Mouse (Mus musculus): ENCODE measurements at regions not wholly inside any gene's neighbourhood (a gene's known extent, or its start where the extent isn't known, plus 50 kb on each side); places are given as distances from the start of the nearest gene placed in this dataset.

- DNase-seq (ENCODE audit: low spot score in 2 of 2): no peak
Observed at GRCm38 (mm10) chr17:79282771-79283170, 72.1 kb downstream of the Cdc42ep3 start.

GRCm38 (mm10) chr17:79273551-79273950 lies 81.3 kb downstream of the Cdc42ep3 start:
- DNase-seq (ENCODE audit: low spot score in 2 of 2): no peak

- no peak for DNase-seq (ENCODE audit: low spot score in 2 of 2)
Observed at GRCm38 (mm10) chr17:79259691-79260090, 95.2 kb downstream of the Cdc42ep3 start.

GRCm38 (mm10) chr17:79246962-79247902 lies 107.7 kb downstream of the Cdc42ep3 start:
- DNase-seq (ENCODE audit: low spot score in 2 of 2): no peak

GRCm38 (mm10) chr17:79244121-79244520 lies 110.8 kb downstream of the Cdc42ep3 start:
- DNase-seq (ENCODE audit: low spot score in 2 of 2): no peak

- DNase-seq (ENCODE audit: low spot score in 2 of 2): no peak
Observed at GRCm38 (mm10) chr17:79243426-79243825, 111.5 kb downstream of the Cdc42ep3 start.

GRCm38 (mm10) chr17:79241489-79241888 lies 113.4 kb downstream of the Cdc42ep3 start:
- DNase-seq (ENCODE audit: low spot score in 2 of 2): no peak

GRCm38 (mm10) chr17:79236244-79236781 lies 118.6 kb downstream of the Cdc42ep3 start:
- no peak for DNase-seq (ENCODE audit: low spot score in 2 of 2)

GRCm38 (mm10) chr17:79230653-79231489 lies 124.0 kb downstream of the Cdc42ep3 start:
- peak; percentile 16 to 21 for DNase-seq (ENCODE audit: low spot score in 2 of 2)

GRCm38 (mm10) chr17:79206563-79206962 lies 148.3 kb downstream of the Cdc42ep3 start:
- DNase-seq (ENCODE audit: low spot score in 2 of 2): no peak

GRCm38 (mm10) chr17:79206111-79206510 lies 148.8 kb downstream of the Cdc42ep3 start:
- no peak for DNase-seq (ENCODE audit: low spot score in 2 of 2)

- DNase-seq (ENCODE audit: low spot score in 2 of 2): no peak
Observed at GRCm38 (mm10) chr17:79199814-79200491, 148.2 kb downstream of the Qpct start.

GRCm38 (mm10) chr17:79191871-79192373 lies 140.2 kb downstream of the Qpct start:
- DNase-seq (ENCODE audit: low spot score in 2 of 2): no peak

- DNase-seq (ENCODE audit: low spot score in 2 of 2): no peak
Observed at GRCm38 (mm10) chr17:79188282-79188681, 136.6 kb downstream of the Qpct start.

GRCm38 (mm10) chr17:79180277-79181130 lies 128.8 kb downstream of the Qpct start:
- no peak for DNase-seq (ENCODE audit: low spot score in 2 of 2)

- no peak for DNase-seq (ENCODE audit: low spot score in 2 of 2)
Observed at GRCm38 (mm10) chr17:79177259-79177658, 125.6 kb downstream of the Qpct start.

GRCm38 (mm10) chr17:79176356-79176755 lies 124.7 kb downstream of the Qpct start:
- DNase-seq (ENCODE audit: low spot score in 2 of 2): no peak

GRCm38 (mm10) chr17:79175381-79175780 lies 123.7 kb downstream of the Qpct start:
- DNase-seq (ENCODE audit: low spot score in 2 of 2): no peak

GRCm38 (mm10) chr17:79172328-79172727 lies 120.6 kb downstream of the Qpct start:
- DNase-seq (ENCODE audit: low spot score in 2 of 2): no peak

GRCm38 (mm10) chr17:79170690-79171089 lies 119.0 kb downstream of the Qpct start:
- DNase-seq (ENCODE audit: low spot score in 2 of 2): no peak
